9 mouse cellular contexts compared by ENCODE assay signal in genomic region chr7:105641936-105642335, GRCm38 (mm10). TPM values are rescaled to one million over a fixed set of nuclear protein-coding genes. Genes with fewer than 3 reads are reported as not detected.
DNase-seq lines count a peak whose midpoint lies in the region; ATAC-seq and TF ChIP-seq lines count a peak whose summit lies in the region.
"Had no signal": no experiment of that assay in that cellular context is flagged by ENCODE, and none has a peak within 500 bp of the region (broad histone marks: within the 10 kb centered on the region; RNA-seq: fewer than 3 reads in every experiment).

No protein-coding gene starts in this region.

- DNase-seq in kidney, postnatal 0 days (ENCODE audit: low spot score) = no peak
- no peak for DNase-seq in kidney, adult 8-10 months
- no peak for DNase-seq in limb, embryonic 10.5 days (ENCODE audit: low spot score)
- no peak for DNase-seq in midbrain, postnatal 0 days (ENCODE audit: low spot score)
- no peak for DNase-seq in Muller cell, postnatal 12 days (ENCODE audit: inconsistent ontology term)
- no peak for DNase-seq in gastrocnemius, adult 8-10 months (ENCODE audit: low spot score in 2 of 2)
- DNase-seq: adrenal gland, postnatal 25 days; retina, postnatal 1 day had no signal

- no peak overlapping the region for H3K4me3 ChIP-seq in kidney, postnatal 0 days (replicated peaks; ENCODE audit: low read depth, low read length)
- H3K4me3 ChIP-seq in embryonic facial prominence, embryonic 13.5 days = no peak overlapping the region
- H3K4me3 ChIP-seq in limb, embryonic 10.5 days = peak overlapping the region; percentile 82; the same call in 1 of the 2 replicates
- H3K4me3 ChIP-seq in midbrain, postnatal 0 days (ENCODE audit: low read depth, low read length) = no peak overlapping the region

- TF ChIP-seq CTCF in kidney, postnatal 0 days (IDR thresholded peaks at IDR 0.05; ENCODE audit: low read depth) = no peak
- no peak for TF ChIP-seq CTCF in midbrain, postnatal 0 days (IDR thresholded peaks at IDR 0.05)

- peak overlapping the region; percentile 79 for H3K4me2 ChIP-seq in kidney, postnatal 0 days (ENCODE audit: low read length)
- peak overlapping the region; percentile 96 for H3K4me2 ChIP-seq in embryonic facial prominence, embryonic 13.5 days
- H3K4me2 ChIP-seq in midbrain, postnatal 0 days (ENCODE audit: low read depth, low read length, poor library complexity, severe bottlenecking) = peak overlapping the region; percentile 18; the same call in 1 of the 2 replicates

- H3K9me3 ChIP-seq in kidney, postnatal 0 days (replicated peaks; ENCODE audit: low read length) = no peaks in the 10 kb centered on the region
- no peaks in the 10 kb centered on the region for H3K9me3 ChIP-seq in embryonic facial prominence, embryonic 13.5 days
- no peaks in the 10 kb centered on the region for H3K9me3 ChIP-seq in limb, embryonic 10.5 days (replicated peaks)
- H3K9me3 ChIP-seq in midbrain, postnatal 0 days (ENCODE audit: low read length) = no peaks in the 10 kb centered on the region

- peak overlapping the region; percentile 83 for H3K27ac ChIP-seq in kidney, postnatal 0 days
- no peak overlapping the region for H3K27ac ChIP-seq in embryonic facial prominence, embryonic 13.5 days
- H3K27ac ChIP-seq in limb, embryonic 10.5 days = no peak overlapping the region
- H3K27ac ChIP-seq in midbrain, postnatal 0 days (ENCODE audit: low read depth, low read length) = no peak overlapping the region

- H3K36me3 ChIP-seq in kidney, postnatal 0 days (ENCODE audit: insufficient read depth, low read length) = peaks cover 18% of the 10 kb centered on the region; the same call in 1 of the 2 replicates
- peaks cover 32% of the 10 kb centered on the region for H3K36me3 ChIP-seq in embryonic facial prominence, embryonic 13.5 days
- H3K36me3 ChIP-seq in limb, embryonic 10.5 days = peaks cover 43% of the 10 kb centered on the region
- peaks cover 15% of the 10 kb centered on the region for H3K36me3 ChIP-seq in midbrain, postnatal 0 days (ENCODE audit: insufficient read depth, low read length)

- peaks cover 15% of the 10 kb centered on the region for H3K4me1 ChIP-seq in kidney, postnatal 0 days (replicated peaks; ENCODE audit: insufficient read depth, low read length)
- peaks cover 26% of the 10 kb centered on the region for H3K4me1 ChIP-seq in embryonic facial prominence, embryonic 13.5 days
- H3K4me1 ChIP-seq in limb, embryonic 10.5 days = peaks cover 23% of the 10 kb centered on the region
- peaks cover 14% of the 10 kb centered on the region for H3K4me1 ChIP-seq in midbrain, postnatal 0 days (ENCODE audit: insufficient read depth, low read length)

- no peaks in the 10 kb centered on the region for H3K27me3 ChIP-seq in kidney, postnatal 0 days (ENCODE audit: insufficient read depth, low read length)
- no peaks in the 10 kb centered on the region for H3K27me3 ChIP-seq in embryonic facial prominence, embryonic 13.5 days
- H3K27me3 ChIP-seq in limb, embryonic 10.5 days (ENCODE audit: low read depth, poor library complexity, severe bottlenecking) = no peaks in the 10 kb centered on the region
- no peaks in the 10 kb centered on the region for H3K27me3 ChIP-seq in midbrain, postnatal 0 days (ENCODE audit: insufficient read depth, low read length)

- 0 out of 2 replicates have a peak overlapping the region, but pooled peaks have one; percentile 66 for H3K9ac ChIP-seq in kidney, postnatal 0 days (ENCODE audit: low read depth, low read length)
- 0 out of 2 replicates have a peak overlapping the region, but pooled peaks have one; percentile 27 for H3K9ac ChIP-seq in embryonic facial prominence, embryonic 13.5 days
- no peak overlapping the region for H3K9ac ChIP-seq in midbrain, postnatal 0 days (replicated peaks; ENCODE audit: low read length, poor library complexity, severe bottlenecking)

- no peak for ATAC-seq in kidney, postnatal 0 days (replicated peaks; ENCODE audit: low FRiP score, low read depth)
- ATAC-seq in embryonic facial prominence, embryonic 13.5 days (ENCODE audit: insufficient number of reproducible peaks, insufficient read depth, low FRiP score, low TSS enrichment, low read depth) = no peak
- ATAC-seq in midbrain, postnatal 0 days (ENCODE audit: low FRiP score) = no peak

- WGBS in kidney, postnatal 0 days = 47% methylated on average over 3 of the region's 3 CpGs
- WGBS in embryonic facial prominence, embryonic 13.5 days = 55% methylated on average over 3 of the region's 3 CpGs
- 81% methylated on average over 3 of the region's 3 CpGs for WGBS in limb, embryonic 10.5 days
- WGBS in midbrain, postnatal 0 days = 77% methylated on average over 3 of the region's 3 CpGs

RNA-seq across cellular contexts. Expression of gene Gm45799, which starts 1.6 kb away (rescaled TPM):
- polyA plus RNA-seq in kidney, postnatal 0 days (2015; fragmentation: Nextera tagmentation; extraction: Ambion mirVana) = 33.7 and 35.8 TPM in 2 replicates
- 32.4 and 35.2 TPM in 2 replicates for polyA plus RNA-seq in embryonic facial prominence, embryonic 13.5 days (2015; fragmentation: Nextera tagmentation; extraction: Ambion mirVana)
- polyA plus RNA-seq in limb, embryonic 10.5 days (2016; fragmentation: Nextera tagmentation; extraction: Ambion mirVana) = 14.0 and 17.1 TPM in 2 replicates
- 55.3 and 65.6 TPM in 2 replicates for total RNA-seq in midbrain, postnatal 0 days (2014; rRNA removed)
- polyA plus RNA-seq in midbrain, postnatal 0 days (2015; fragmentation: Nextera tagmentation; extraction: Ambion mirVana) = 11.3 and 23.7 TPM in 2 replicates
- 1 to 10 TPM in 2 of 4 experiments, under 1 TPM in 2; 0.48 to 5.2 (median 2.2) TPM for total RNA-seq in gastrocnemius, adult 8-10 months (2022)

RNA-seq across cellular contexts. Expression of gene Arfip2, which starts 1.7 kb away (rescaled TPM):
- polyA plus RNA-seq in kidney, postnatal 0 days (2015; fragmentation: Nextera tagmentation; extraction: Ambion mirVana) = 72.0 and 76.6 TPM in 2 replicates
- 81.4 and 85.5 TPM in 2 replicates for polyA plus RNA-seq in embryonic facial prominence, embryonic 13.5 days (2015; fragmentation: Nextera tagmentation; extraction: Ambion mirVana)
- polyA plus RNA-seq in limb, embryonic 10.5 days (2016; fragmentation: Nextera tagmentation; extraction: Ambion mirVana) = 60.0 and 67.4 TPM in 2 replicates
- total RNA-seq in midbrain, postnatal 0 days (2014; rRNA removed) = 62.1 and 90.0 TPM in 2 replicates
- 84.9 and 95.3 TPM in 2 replicates for polyA plus RNA-seq in midbrain, postnatal 0 days (2015; fragmentation: Nextera tagmentation; extraction: Ambion mirVana)
- 1 to 10 TPM; 3.3 to 7.9 (median 6.2) TPM for total RNA-seq in gastrocnemius, adult 8-10 months (2022)

RNA-seq across cellular contexts. Expression of gene Timm10b, which starts 2.1 kb away (rescaled TPM):
- 219 and 230 TPM in 2 replicates for polyA plus RNA-seq in kidney, postnatal 0 days (2015; fragmentation: Nextera tagmentation; extraction: Ambion mirVana)
- polyA plus RNA-seq in embryonic facial prominence, embryonic 13.5 days (2015; fragmentation: Nextera tagmentation; extraction: Ambion mirVana) = 161 and 178 TPM in 2 replicates
- 173 and 196 TPM in 2 replicates for polyA plus RNA-seq in limb, embryonic 10.5 days (2016; fragmentation: Nextera tagmentation; extraction: Ambion mirVana)
- total RNA-seq in midbrain, postnatal 0 days (2014; rRNA removed) = 36.4 and 107 TPM in 2 replicates
- polyA plus RNA-seq in midbrain, postnatal 0 days (2015; fragmentation: Nextera tagmentation; extraction: Ambion mirVana) = 170 and 179 TPM in 2 replicates
- 10 to 100 TPM; 57.2 to 68.1 (median 62.0) TPM for total RNA-seq in gastrocnemius, adult 8-10 months (2022)

RNA-seq across cellular contexts. Expression of gene Trim3, which starts 8.6 kb away (rescaled TPM):
- polyA plus RNA-seq in kidney, postnatal 0 days (2015; fragmentation: Nextera tagmentation; extraction: Ambion mirVana) = 24.8 and 26.7 TPM in 2 replicates
- 41.3 and 49.1 TPM in 2 replicates for polyA plus RNA-seq in embryonic facial prominence, embryonic 13.5 days (2015; fragmentation: Nextera tagmentation; extraction: Ambion mirVana)
- polyA plus RNA-seq in limb, embryonic 10.5 days (2016; fragmentation: Nextera tagmentation; extraction: Ambion mirVana) = 24.5 and 31.2 TPM in 2 replicates
- total RNA-seq in midbrain, postnatal 0 days (2014; rRNA removed) = 164 and 171 TPM in 2 replicates
- 108 and 109 TPM in 2 replicates for polyA plus RNA-seq in midbrain, postnatal 0 days (2015; fragmentation: Nextera tagmentation; extraction: Ambion mirVana)
- 10 to 100 TPM; 10.0 to 14.9 (median 12.3) TPM for total RNA-seq in gastrocnemius, adult 8-10 months (2022)

RNA-seq across cellular contexts. Expression of gene Dnhd1, which starts 8.7 kb away (rescaled TPM):
- polyA plus RNA-seq in kidney, postnatal 0 days (2015; fragmentation: Nextera tagmentation; extraction: Ambion mirVana) = 0.09 and 0.91 TPM in 2 replicates
- polyA plus RNA-seq in embryonic facial prominence, embryonic 13.5 days (2015; fragmentation: Nextera tagmentation; extraction: Ambion mirVana) = 1.1 and 1.6 TPM in 2 replicates
- 0.31 and 1.1 TPM in 2 replicates for polyA plus RNA-seq in limb, embryonic 10.5 days (2016; fragmentation: Nextera tagmentation; extraction: Ambion mirVana)
- 3.8 and 5.2 TPM in 2 replicates for total RNA-seq in midbrain, postnatal 0 days (2014; rRNA removed)
- 1.8 and 1.9 TPM in 2 replicates for polyA plus RNA-seq in midbrain, postnatal 0 days (2015; fragmentation: Nextera tagmentation; extraction: Ambion mirVana)
- total RNA-seq in gastrocnemius, adult 8-10 months (2022) = under 1 TPM; 0.09 to 0.19 (median 0.11) TPM

Comparison
In these comparisons a context has a peak if more than half of its experiments do, and no peak if none do; other contexts are left out.
1. H3K4me2 ChIP-seq: peak in every context shown above with its lines; median percentile 96 in embryonic facial prominence, embryonic 13.5 days; 79 in kidney, postnatal 0 days; 18 in midbrain, postnatal 0 days.